Mouse (Mus musculus): ENCODE measurements around the gene Rufy1.

Gene Rufy1

DNA sequence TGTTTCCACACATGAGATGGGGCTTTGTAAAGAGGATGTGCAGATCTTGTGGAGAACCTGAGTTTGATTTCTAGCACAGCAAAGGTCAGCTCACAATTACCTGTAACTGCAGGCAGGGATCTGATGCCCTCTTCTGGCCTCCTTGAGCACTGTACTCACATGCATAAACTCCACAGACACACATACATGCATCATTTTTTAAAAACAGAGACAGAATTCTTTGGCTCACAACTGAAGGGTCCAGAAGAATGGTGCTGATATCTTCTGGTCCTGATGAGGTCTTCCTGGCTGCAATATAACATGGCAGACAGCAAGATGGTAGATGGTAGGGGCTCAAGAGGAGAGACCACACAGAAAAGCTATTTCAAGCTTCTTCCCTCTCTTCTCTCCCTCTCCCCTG is 76.8 kb downstream of the Rufy1 start, which contains the start of gene Cby3:
Gene Cby3 (plus strand): TSS at position 301 of the 400 bp plus-strand sequence.
- DNase-seq (ENCODE audit: low spot score in 2 of 2), result no peak

GRCm38 (mm10) chr11:50352177-50352576 is 78.7 kb downstream of the Rufy1 start:
- no peak for DNase-seq (ENCODE audit: low spot score in 2 of 2)

DNA sequence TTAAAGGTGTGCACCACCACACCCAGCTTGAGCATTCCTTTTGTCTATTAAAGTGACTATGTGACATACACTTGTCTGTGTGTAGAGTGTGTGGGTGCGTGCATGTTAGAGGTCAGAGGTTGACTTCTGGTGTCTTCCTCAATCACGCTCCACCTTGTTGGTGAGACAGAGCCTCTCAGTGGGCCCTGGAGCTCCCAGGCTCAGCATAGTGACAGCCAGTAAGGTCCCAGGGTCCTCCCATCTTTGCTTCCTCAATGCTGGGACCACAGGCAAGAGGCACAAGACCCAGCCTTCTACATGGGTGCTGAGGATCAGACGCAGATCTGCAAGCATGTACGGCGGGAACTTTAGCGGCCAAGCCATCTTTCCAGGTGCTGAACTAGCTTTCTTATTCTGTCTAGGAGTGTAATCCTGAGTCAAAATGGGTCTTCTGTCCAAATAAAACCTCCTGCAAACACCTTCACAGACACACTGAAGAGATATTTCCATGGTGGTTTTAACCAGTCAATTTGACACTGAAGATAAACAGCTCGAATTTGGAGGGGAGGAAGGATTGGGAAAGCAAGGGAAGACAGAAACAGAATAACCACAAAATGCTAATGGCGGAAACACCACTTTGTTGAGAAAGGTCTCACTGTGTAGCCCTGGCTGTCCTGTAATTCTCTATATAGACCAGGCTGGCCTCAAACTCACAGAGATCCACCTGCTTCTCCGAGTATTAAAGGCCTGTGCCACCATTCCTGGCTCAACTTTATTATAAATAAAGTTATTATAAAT is 84.5 kb downstream of the Rufy1 start:
- no peak for DNase-seq (ENCODE audit: low spot score in 2 of 2)

- no peak for DNase-seq (ENCODE audit: low spot score in 2 of 2)
Observed at GRCm38 (mm10) chr11:50345486-50345885, 85.4 kb downstream of the Rufy1 start.
